Mouse (Mus musculus) erythroblast, embryonic 14.5 days (primary cell): ENCODE measurements at regions not wholly inside any gene's neighbourhood (a gene's known extent, or its start where the extent isn't known, plus 50 kb on each side); places are given as distances from the start of the nearest gene placed in this dataset.

ENCODE experiments used
- GATA1 ChIP-seq: IDR thresholded peaks from 2 replicates; pipeline ENCODE4 v1.6.1; 2012; ENCODE audit warnings: low read length, inconsistent platforms, mixed read lengths
- TAL1 ChIP-seq: IDR thresholded peaks from 3 replicates; pipeline ENCODE4 v1.6.1; 2012; ENCODE audit warnings: low read length, inconsistent platforms, mixed read lengths

GRCm38 (mm10) chr14:76749178-76749577, 192.5 kb upstream of the Serp2 start:
- TF ChIP-seq GATA1 (no peak), TAL1 (no peak)
